Mouse (Mus musculus): ENCODE measurements around the gene Pdcd7.

The Pdcd7 gene

GRCm38 (mm10) chr9:65345854-65346475 is at the start of gene Pdcd7:
Gene Pdcd7 (plus strand): TSS chr9:65346104.
- peak; percentile 95 to 96 for DNase-seq (ENCODE audit: low spot score in 2 of 2)

GRCm38 (mm10) chr9:65297056-65297455 is 48.8 kb upstream of the Pdcd7 start:
- DNase-seq (ENCODE audit: low spot score in 2 of 2): no peak

GRCm38 (mm10) chr9:65298761-65299160 is 47.1 kb upstream of the Pdcd7 start:
- no peak for DNase-seq (ENCODE audit: low spot score in 2 of 2)

GRCm38 (mm10) chr9:65299650-65300049 is 46.3 kb upstream of the Pdcd7 start:
- no peak for DNase-seq (ENCODE audit: low spot score in 2 of 2)

- no peak for DNase-seq (ENCODE audit: low spot score in 2 of 2)
Observed at GRCm38 (mm10) chr9:65302327-65302983, 43.4 kb upstream of the Pdcd7 start.

- no peak for DNase-seq (ENCODE audit: low spot score in 2 of 2)
Observed at GRCm38 (mm10) chr9:65303586-65303985, 42.3 kb upstream of the Pdcd7 start.

GRCm38 (mm10) chr9:65304300-65304699 is 41.6 kb upstream of the Pdcd7 start:
- DNase-seq (ENCODE audit: low spot score in 2 of 2): peak in 1 of 2 experiments; percentile 14

- DNase-seq (ENCODE audit: low spot score in 2 of 2): peak; percentile 43 to 52
Observed at GRCm38 (mm10) chr9:65306672-65307071, 39.2 kb upstream of the Pdcd7 start.

- DNase-seq (ENCODE audit: low spot score in 2 of 2): no peak
Observed at GRCm38 (mm10) chr9:65308011-65308410, 37.9 kb upstream of the Pdcd7 start.

- DNase-seq (ENCODE audit: low spot score in 2 of 2): no peak
Observed at GRCm38 (mm10) chr9:65312669-65313357, 33.1 kb upstream of the Pdcd7 start.

GRCm38 (mm10) chr9:65313846-65314245 is 32.1 kb upstream of the Pdcd7 start:
- DNase-seq (ENCODE audit: low spot score in 2 of 2): no peak

- no peak for DNase-seq (ENCODE audit: low spot score in 2 of 2)
Observed at GRCm38 (mm10) chr9:65322255-65322900, 23.5 kb upstream of the Pdcd7 start.

GRCm38 (mm10) chr9:65325971-65326370 is 19.9 kb upstream of the Pdcd7 start:
- DNase-seq (ENCODE audit: low spot score in 2 of 2): no peak

GRCm38 (mm10) chr9:65327371-65327770 is 18.5 kb upstream of the Pdcd7 start:
- no peak for DNase-seq (ENCODE audit: low spot score in 2 of 2)

GRCm38 (mm10) chr9:65333958-65334357 is 11.9 kb upstream of the Pdcd7 start:
- no peak for DNase-seq (ENCODE audit: low spot score in 2 of 2)

GRCm38 (mm10) chr9:65339146-65339545 is 6.8 kb upstream of the Pdcd7 start:
- no peak for DNase-seq (ENCODE audit: low spot score in 2 of 2)

GRCm38 (mm10) chr9:65340414-65340813 is 5.5 kb upstream of the Pdcd7 start:
- no peak for DNase-seq (ENCODE audit: low spot score in 2 of 2)

- DNase-seq (ENCODE audit: low spot score in 2 of 2): peak in 1 of 2 experiments; percentile 10
Observed at GRCm38 (mm10) chr9:65345439-65345838, 465 bp upstream of the Pdcd7 start.

GRCm38 (mm10) chr9:65346476-65347111 is 690 bp downstream of the Pdcd7 start:
- peak in 1 of 2 experiments; percentile 19 for DNase-seq (ENCODE audit: low spot score in 2 of 2)

GRCm38 (mm10) chr9:65347112-65347850 is 1.4 kb downstream of the Pdcd7 start:
- DNase-seq (ENCODE audit: low spot score in 2 of 2): no peak

GRCm38 (mm10) chr9:65353251-65353650 is 7.3 kb downstream of the Pdcd7 start:
- DNase-seq (ENCODE audit: low spot score in 2 of 2): no peak

Measured in heart, adult 9 months (tissue).